Mouse (Mus musculus) left cerebral cortex, adult 2 months (tissue): ENCODE measurements around the gene Ntrk3. TPM values are rescaled to one million over a fixed set of nuclear protein-coding genes. Genes with fewer than 3 reads are reported as not detected.

ENCODE experiments used
- DNase-seq, 2 experiments: peaks; one replicate each; pipeline ENCODE4 v3.0.0; 2021 to 2022; ENCODE audit warnings: low spot score in 2 of 2, mixed read lengths in 1 of 2; ENCODE audit errors: extremely low spot score in 1 of 2
- H3K27ac ChIP-seq: fragments of 200-600 bp; 2 replicates; pipeline ENCODE4 v1.8.1; 2022
- H3K4me3 ChIP-seq: fragments of 200-600 bp; 2 replicates; pipeline ENCODE4 v1.8.1; 2022
- CTCF ChIP-seq: fragments of 200-600 bp; IDR thresholded peaks from 2 replicates; pipeline ENCODE4 v1.8.1; 2022; ENCODE audit warnings: antibody characterized with exemption, mild to moderate bottlenecking, moderate library complexity
- intact Hi-C: fragments of 180-260 bp; cut with DNase I; formaldehyde crosslinking; loops from one replicate; pipeline ENCODE4 v1.15.1; 2025
- total RNA-seq, 2 experiments: library from RNA; stranded (reverse); gene quantifications; 2 replicates each; pipeline ENCODE4 v1.2.3; 2021

Gene Ntrk3
- total RNA-seq, 2 experiments from 2014 or later, result 173 to 179 TPM

DNA sequence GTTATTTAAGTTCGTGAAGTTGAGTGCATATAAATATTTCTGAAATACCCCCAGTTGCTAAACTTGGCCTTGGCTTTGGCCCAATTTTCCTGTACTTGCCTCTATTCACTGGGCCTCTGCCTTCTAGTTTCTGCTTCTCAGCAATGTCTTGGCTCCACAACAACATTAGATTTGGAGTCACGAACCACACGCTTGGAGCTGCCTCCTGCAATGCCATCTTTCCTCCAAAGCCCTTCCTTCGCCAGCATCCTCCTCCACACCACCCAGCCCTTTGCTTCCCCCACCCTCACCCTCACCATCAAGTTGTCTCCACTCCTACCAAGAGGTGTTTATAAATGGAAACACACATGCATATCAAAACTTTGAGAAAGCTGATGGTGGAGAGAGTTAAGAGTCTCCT is 340.6 kb downstream of the Ntrk3 start:
- no peak for DNase-seq

GRCm38 (mm10) chr7:78390019-78390418 is 347.8 kb downstream of the Ntrk3 start:
- DNase-seq, result peak in 1 of 2 experiments; percentile 18
- Histone ChIP-seq H3K4me3 (no peak overlapping the region), H3K27ac (no peak overlapping the region; the same call in 1 of the 2 replicates)
- TF ChIP-seq CTCF, result no peak
- intact Hi-C loops, result no loop called here

More for the DNA sequence above, 340.6 kb downstream of the Ntrk3 start:
- TF ChIP-seq CTCF, result no peak
- Histone ChIP-seq H3K27ac (no peak overlapping the region), H3K4me3 (no peak overlapping the region)
- intact Hi-C loops, result no loop called here

GRCm38 (mm10) chr7:78388101-78388500 is 349.7 kb downstream of the Ntrk3 start:
- no peak for TF ChIP-seq CTCF
- no peak overlapping the region for H3K4me3 ChIP-seq
- no peak overlapping the region for H3K27ac ChIP-seq
- DNase-seq, result no peak
- intact Hi-C loops, result no loop called here

DNA sequence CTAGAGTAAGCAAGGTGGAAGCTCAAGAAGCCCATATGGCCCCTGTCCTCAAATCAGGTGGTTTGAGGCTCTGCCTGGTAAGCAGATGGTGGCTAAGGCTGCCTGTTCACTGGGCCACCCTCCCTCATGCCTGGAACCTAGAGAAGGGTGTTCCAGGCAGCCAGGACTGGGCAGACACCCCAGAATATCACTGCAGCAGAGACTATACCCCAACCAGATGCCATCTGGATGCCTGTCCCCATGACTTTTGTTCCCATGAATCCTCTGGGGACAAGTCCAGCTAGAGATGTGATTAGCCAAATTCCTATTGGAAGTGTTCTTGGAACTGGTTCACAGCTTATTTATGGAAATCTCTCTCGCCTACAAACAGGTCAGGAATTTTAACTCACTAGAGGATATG is 351.8 kb downstream of the Ntrk3 start:
- TF ChIP-seq CTCF, result no peak
- Histone ChIP-seq H3K27ac (no peak overlapping the region), H3K4me3 (no peak overlapping the region)
- intact Hi-C loops, result no loop called here
- no peak for DNase-seq

- no peak for DNase-seq
- Histone ChIP-seq H3K4me3 (no peak overlapping the region), H3K27ac (no peak overlapping the region)
- TF ChIP-seq CTCF, result no peak
- intact Hi-C loops, result no loop called here
These were observed 353.7 kb downstream of the Ntrk3 start for GRCm38 (mm10) chr7:78384111-78384510.

GRCm38 (mm10) chr7:78382126-78382525 is 355.7 kb downstream of the Ntrk3 start:
- intact Hi-C loops, result no loop called here
- TF ChIP-seq CTCF, result no peak; the same call in 1 of the 2 replicates
- no peak overlapping the region for H3K4me3 ChIP-seq
- DNase-seq, result no peak
- no peak overlapping the region for H3K27ac ChIP-seq

GRCm38 (mm10) chr7:78379784-78380183 is 358.0 kb downstream of the Ntrk3 start:
- TF ChIP-seq CTCF, result no peak
- intact Hi-C loops, result no loop called here
- no peak overlapping the region for H3K27ac ChIP-seq
- H3K4me3 ChIP-seq, result no peak overlapping the region
- no peak for DNase-seq

DNA sequence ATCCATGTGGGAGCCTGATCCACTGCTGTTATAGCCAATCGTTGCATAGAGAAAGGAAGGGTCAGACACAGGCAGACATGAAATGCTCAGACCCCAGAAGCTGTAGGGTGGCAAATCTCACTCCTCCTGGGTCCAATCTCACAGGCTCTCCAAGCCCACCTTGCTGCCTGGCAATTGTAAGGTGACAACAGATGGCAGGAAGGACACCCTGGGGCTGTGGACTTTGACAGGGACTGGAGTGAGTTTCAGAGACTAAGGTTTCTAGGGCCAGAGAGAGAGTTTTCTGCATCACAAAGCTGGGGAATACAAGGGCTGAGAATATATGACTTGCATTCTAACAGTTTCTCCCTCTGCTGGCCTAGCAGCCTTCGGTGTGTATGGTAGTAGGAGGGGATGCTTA is 359.5 kb downstream of the Ntrk3 start:
- intact Hi-C loops, result no loop called here
- Histone ChIP-seq H3K4me3 (no peak overlapping the region), H3K27ac (no peak overlapping the region)
- TF ChIP-seq CTCF, result no peak
- DNase-seq, result no peak

DNA sequence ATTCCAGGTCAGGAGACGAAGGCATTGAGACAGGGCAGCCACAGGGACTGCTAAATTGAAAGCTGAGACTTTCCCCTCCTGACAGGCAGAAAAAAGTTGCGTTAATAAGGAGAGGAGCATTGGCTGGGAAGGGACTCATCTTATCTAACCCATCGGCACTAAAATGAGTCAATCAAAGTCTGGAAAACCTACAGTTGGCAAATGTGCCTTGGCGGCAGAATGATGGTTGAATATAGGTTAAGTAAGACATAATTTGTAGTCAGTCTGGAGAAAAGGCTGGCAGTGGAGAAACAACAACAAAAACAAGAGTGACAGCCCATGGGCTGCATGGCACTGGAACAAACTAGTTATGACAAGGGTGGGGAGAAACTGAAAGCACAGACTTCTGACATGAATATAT is 360.9 kb downstream of the Ntrk3 start:
- intact Hi-C loops, result no loop called here
- Histone ChIP-seq H3K4me3 (no peak overlapping the region), H3K27ac (no peak overlapping the region)
- no peak for DNase-seq
- no peak for TF ChIP-seq CTCF

DNA sequence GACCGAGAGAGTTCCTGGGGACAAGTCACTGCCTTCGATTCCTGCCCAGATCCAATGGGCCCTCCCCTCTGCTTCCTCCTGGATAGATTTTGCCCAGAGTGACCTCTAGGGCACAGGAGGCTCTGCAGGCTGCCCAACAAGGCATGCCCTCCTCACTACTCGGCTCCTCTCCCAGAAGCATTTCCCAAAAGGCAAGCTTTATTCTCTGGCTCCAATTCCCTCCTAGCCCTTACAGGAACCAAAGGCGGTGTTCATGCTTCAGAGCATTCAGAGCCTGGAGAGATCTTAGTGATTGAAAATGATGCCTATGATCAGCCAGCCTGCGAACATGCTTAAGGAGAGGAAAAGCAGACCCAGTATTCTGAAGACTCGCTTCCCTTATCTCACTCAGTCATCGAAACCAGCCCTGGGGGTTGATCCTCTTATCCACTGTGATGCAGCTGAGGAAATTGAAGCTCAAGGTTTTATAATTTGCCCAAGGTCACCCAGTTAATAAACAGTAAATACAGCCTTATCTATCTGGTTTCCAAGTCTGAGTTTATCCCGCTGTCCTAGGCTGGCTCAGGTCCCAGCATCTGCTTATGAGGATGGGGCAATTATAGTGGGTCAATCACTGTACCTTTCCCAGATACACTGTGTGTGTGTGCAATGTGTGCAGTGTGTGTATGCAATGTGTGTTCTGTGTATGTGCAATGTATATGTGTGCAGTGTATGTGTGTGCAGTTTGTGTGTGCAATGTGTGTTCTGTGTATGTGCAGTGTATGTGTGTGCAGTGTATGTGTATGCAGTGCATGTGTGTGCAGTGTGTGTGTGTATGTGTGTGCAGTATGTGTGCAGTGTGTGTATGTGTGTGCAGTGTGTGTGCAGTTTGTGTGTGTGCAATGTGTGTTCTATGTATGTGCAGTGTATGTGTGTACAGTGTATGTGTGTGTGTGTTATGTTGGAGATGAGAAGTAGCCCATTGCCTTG is 376.2 kb downstream of the Ntrk3 start:
- intact Hi-C loops, result no loop called here
- no peak overlapping the region for H3K4me3 ChIP-seq
- TF ChIP-seq CTCF, result no peak
- DNase-seq, result no peak
- no peak overlapping the region for H3K27ac ChIP-seq

- DNase-seq, result no peak
- intact Hi-C loops, result no loop called here
- Histone ChIP-seq H3K4me3 (no peak overlapping the region), H3K27ac (no peak overlapping the region)
- TF ChIP-seq CTCF, result no peak
These were observed 390.3 kb downstream of the Ntrk3 start for GRCm38 (mm10) chr7:78347464-78347863.

DNA sequence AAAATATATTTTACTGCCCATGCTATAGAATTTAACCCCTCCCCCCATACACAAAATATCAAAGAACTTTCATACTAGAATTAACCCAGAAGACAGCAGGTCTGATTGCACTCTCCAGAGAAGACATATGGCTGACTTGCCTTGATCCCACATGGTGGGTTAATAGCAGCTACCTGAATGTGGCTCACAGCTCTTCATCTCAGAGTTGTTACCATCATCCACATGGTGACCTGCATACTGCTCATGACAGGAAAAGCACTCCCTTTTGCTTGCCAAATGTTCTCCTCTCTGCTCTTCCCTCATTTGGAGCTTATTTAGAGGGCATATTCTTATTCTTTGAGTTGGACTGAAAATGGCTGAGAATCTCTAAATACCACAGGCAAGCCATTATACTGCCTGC is 404.4 kb downstream of the Ntrk3 start:
- no peak for DNase-seq
- TF ChIP-seq CTCF, result no peak
- intact Hi-C loops, result no loop called here
- Histone ChIP-seq H3K27ac (no peak overlapping the region), H3K4me3 (no peak overlapping the region)

- Histone ChIP-seq H3K4me3 (no peak overlapping the region), H3K27ac (no peak overlapping the region)
- peak in 1 of 2 experiments; percentile 32 for DNase-seq
- intact Hi-C loops, result loop anchor here (1.0 to 5.0 kb wide), 4 partner anchors 10 to 249 kb away; no protein-coding TSS in a partner anchor
- no peak for TF ChIP-seq CTCF
These were observed 409.5 kb downstream of the Ntrk3 start for GRCm38 (mm10) chr7:78328301-78328700.
